Mouse (Mus musculus) right cerebral cortex, postnatal 14 days (tissue): ENCODE measurements around the gene Ghr.
A peak's percentile ranks its signal among the peaks of the same experiment; 100 is the strongest.

ENCODE experiments used
- DNase-seq: peaks from one replicate; pipeline ENCODE4 v3.0.0; 2022

The Ghr gene

GRCm38 (mm10) chr15:3277391-3277790 is 305.9 kb downstream of the Ghr start:
- DNase-seq, result no peak

- no peak for DNase-seq
These were observed 310.1 kb downstream of the Ghr start for GRCm38 (mm10) chr15:3273191-3273590.

- DNase-seq, result no peak
These were observed 312.1 kb downstream of the Ghr start for GRCm38 (mm10) chr15:3271216-3271615.

GRCm38 (mm10) chr15:3270646-3271077 is 312.6 kb downstream of the Ghr start:
- peak; percentile 10 for DNase-seq

GRCm38 (mm10) chr15:3269996-3270645 is 313.2 kb downstream of the Ghr start:
- DNase-seq, result no peak

- no peak for DNase-seq
These were observed 313.8 kb downstream of the Ghr start for GRCm38 (mm10) chr15:3269496-3269895.

- DNase-seq, result no peak
These were observed 315.0 kb downstream of the Ghr start, which contains the start of gene Selenop for GRCm38 (mm10) chr15:3268247-3268646. Gene Selenop, plus strand, starts transcription at chr15:3268547.
